Mouse (Mus musculus) macrophage (primary cell): Measurements from ENCODE around the gene Dock4. TPM values are rescaled to one million over a fixed set of nuclear protein-coding genes. Genes with fewer than 3 reads are reported as not detected.

Experiments
- H3K27ac ChIP-seq: fragments of 350-480 bp; formaldehyde crosslinking; 2 replicates; pipeline ENCODE4 v1.9.0; 2021
- H3K36me3 ChIP-seq: fragments of 350-480 bp; formaldehyde crosslinking; 2 replicates; pipeline ENCODE4 v1.9.0; 2021; ENCODE audit errors: inconsistent target
- H3K4me3 ChIP-seq: fragments of 350-480 bp; formaldehyde crosslinking; 2 replicates; pipeline ENCODE4 v1.9.0; 2021; ENCODE audit errors: inconsistent target
- H3K79me2 ChIP-seq: fragments of 350-480 bp; formaldehyde crosslinking; 2 replicates; pipeline ENCODE4 v1.9.0; 2021; ENCODE audit errors: inconsistent target
- WGBS: methylation state at CpG from one replicate; pipeline ENCODE4 v1.1.7; 2026; ENCODE audit warnings: inconsistent platforms; ENCODE audit not compliant: missing documents; 5-methylcytosine and 5-hydroxymethylcytosine counted together
- polyA plus RNA-seq: library from polyadenylated mRNA; stranded (reverse); fragments of 250-400 nt; gene quantifications from 3 replicates; pipeline ENCODE4 v1.2.4, GENCODE M21; 2018; ENCODE audit warnings: inconsistent platforms

Dock4 gene
- polyA plus RNA-seq, 1 experiment from 2014 or later, result 4.8 TPM

DNA sequence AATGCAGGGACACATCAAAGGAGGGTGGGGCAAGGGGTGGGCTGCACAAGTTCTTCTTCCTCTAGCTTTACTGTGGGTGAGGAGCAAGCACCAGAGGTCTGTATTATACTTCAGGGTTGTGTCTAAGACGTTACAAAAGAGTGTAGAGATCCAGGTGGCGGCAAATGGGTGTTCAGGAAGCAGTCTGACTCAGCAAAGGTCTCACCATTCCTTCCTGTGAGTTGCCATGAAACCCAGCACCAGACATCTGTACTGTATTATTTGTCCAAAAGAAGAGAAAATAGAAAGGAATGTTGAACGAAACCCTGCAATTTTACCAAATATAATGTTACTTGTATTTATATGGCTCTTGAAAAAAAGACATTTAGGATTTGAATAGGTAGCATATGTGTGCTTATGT lies 135.3 kb downstream of the Dock4 start:
- H3K4me3 ChIP-seq, result no peak overlapping the region
- H3K79me2 ChIP-seq, result peaks cover 5% of the 10 kb centered on the region; the same call in 1 of the 2 replicates
- H3K36me3 ChIP-seq, result no peaks in the 10 kb centered on the region
- 70% methylated on average over 3 of the region's 3 CpGs for WGBS
- no peak overlapping the region for H3K27ac ChIP-seq

DNA sequence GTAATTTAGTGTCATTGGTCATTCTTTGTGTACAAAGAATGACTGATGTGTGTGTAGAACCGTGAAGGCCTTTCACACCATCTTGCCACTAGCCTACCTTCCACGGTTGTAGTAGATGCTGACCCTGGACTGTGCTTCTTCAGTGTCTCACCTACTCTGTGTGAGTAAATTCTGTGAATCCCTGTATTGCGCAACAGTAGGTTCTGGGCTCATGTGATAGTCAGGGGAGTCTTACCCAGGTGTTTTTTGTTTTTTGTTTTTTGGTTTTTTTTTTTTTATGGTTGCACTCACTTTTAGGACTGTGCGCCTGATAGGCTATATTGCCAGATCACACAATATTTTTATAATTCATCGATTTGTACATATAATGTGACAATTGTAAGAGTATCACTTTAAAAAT lies 136.3 kb downstream of the Dock4 start:
- peaks cover 9% of the 10 kb centered on the region; the same call in 1 of the 2 replicates for H3K79me2 ChIP-seq
- no peak overlapping the region for H3K27ac ChIP-seq
- 100% methylated on average over 5 of the region's 5 CpGs for WGBS
- H3K36me3 ChIP-seq, result no peaks in the 10 kb centered on the region
- H3K4me3 ChIP-seq, result no peak overlapping the region

DNA sequence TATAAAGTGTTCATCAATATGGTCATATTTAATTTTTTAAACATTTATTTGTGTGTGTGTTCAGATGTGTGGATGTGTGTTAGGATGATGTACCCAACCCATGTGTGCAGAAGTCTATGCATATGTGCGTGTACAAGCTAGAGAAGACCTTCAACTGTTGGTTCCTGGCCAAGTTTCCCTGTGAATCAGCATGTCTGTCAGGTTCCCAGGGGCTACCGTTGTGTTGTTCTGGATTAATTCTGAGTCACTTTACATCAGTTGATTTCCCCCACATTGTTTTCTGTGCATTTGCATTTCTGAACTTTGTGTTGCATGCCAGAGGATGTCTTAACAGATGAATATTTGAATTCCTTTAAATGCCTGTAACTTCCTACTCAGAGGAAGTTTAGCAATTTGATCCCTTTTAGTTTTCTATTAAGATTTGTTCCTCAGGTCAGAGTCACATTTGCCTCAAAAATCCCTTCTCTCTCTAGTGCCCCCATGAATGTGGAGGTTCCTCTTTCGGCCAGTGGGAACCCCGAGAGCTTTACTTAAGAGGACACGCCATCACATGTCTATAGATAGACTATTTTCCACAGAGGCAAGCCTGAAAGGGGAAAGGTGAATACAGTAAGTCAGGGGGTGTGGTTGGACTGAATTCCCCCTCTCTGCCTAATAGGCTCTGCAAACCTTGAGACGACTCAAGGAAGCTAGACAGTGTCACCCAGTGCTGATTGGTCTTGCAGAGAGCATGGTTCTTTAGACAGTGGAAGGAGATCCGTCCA lies 139.0 kb downstream of the Dock4 start:
- peaks cover 27% of the 10 kb centered on the region; the same call in 1 of the 2 replicates for H3K79me2 ChIP-seq
- 55% methylated on average over 7 of the region's 7 CpGs for WGBS
- H3K27ac ChIP-seq, result peak overlapping the region; percentile 65
- H3K36me3 ChIP-seq, result no peaks in the 10 kb centered on the region
- no peak overlapping the region for H3K4me3 ChIP-seq

DNA sequence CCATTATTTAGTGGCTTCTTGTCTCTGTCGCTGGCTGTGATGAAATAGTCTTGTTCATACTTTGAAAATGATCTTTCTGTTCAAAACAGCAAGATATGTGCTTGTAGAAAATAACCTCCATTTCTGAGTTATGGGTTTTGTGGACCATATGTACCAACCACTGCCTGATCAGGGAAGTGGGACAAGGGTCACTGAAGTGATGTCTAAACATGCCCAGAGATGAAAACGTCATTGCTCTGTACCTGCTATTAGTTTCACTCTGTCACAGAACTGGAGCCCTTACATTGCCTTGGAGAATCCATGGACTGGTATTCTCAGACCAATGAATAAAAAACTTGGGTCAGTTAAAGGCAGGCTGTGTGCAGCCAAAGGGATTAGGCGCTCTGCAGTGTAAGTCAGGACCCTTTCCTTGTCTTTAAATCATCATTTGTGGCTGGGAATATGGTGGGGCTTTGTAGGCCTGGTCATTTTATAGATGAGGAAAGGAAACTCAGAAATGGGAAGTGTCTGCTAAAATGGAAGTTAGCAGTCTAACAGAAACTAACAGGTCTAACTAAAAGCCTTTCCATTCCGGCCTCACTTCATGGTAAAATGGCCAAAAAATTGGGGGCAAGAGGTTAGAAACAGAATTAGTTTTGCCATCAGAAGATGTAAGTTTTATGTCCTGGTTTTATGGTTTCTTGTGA lies 139.8 kb downstream of the Dock4 start:
- Histone ChIP-seq H3K36me3 (no peaks in the 10 kb centered on the region), H3K27ac (peak overlapping the region; percentile 65)

DNA sequence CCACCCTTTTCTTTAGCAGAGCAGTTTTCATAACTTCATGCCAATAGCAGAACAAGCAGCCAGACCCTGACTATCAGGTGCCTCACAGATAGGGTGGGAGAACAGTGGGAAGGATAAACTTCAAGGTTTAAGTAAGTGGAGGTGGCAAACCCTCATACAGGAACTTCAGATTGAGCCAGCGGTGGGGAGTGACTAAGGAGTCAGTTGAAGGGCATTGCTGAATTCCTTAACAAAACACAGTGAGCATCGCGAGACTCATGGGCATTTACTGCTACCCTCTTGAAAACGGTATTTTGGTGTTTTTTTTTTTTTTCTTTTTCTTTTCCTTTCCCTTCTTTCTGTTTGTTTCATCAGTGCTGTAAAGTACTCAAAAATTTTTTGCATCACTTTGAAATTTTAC lies 148.4 kb downstream of the Dock4 start:
- no peaks in the 10 kb centered on the region for H3K36me3 ChIP-seq
- H3K27ac ChIP-seq, result no peak overlapping the region
- no peak overlapping the region for H3K4me3 ChIP-seq
- 100% methylated on average over 1 of the region's 4 CpGs for WGBS
- peaks cover 16% of the 10 kb centered on the region; the same call in 1 of the 2 replicates for H3K79me2 ChIP-seq

More for the DNA sequence above, 139.8 kb downstream of the Dock4 start:
- 42% methylated on average over 4 of the region's 4 CpGs for WGBS
- Histone ChIP-seq H3K4me3 (no peak overlapping the region), H3K79me2 (peaks cover 32% of the 10 kb centered on the region; the same call in 1 of the 2 replicates)

DNA sequence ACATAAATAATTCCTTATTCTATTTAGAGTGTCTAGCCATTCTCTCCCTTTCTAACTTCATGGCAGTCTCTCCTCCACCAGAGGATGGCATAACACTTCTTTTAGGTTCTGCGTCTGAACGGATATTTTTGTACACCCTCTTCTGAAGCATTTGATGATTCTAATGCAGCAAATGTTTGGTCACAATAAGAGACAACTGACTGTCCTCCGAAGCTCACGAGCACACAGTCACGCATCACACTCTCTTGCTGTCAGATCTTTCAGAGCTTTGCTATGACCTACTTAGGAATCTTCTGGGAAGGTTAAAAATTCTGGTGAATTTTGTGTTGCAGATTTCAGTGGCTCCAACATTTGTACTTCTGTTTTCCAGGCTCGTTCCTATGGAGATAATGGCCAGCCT lies 149.7 kb downstream of the Dock4 start:
- Histone ChIP-seq H3K36me3 (no peaks in the 10 kb centered on the region), H3K79me2 (peaks cover 7% of the 10 kb centered on the region; the same call in 1 of the 2 replicates), H3K27ac (no peak overlapping the region), H3K4me3 (no peak overlapping the region)
- WGBS, result 95% methylated on average over 6 of the region's 6 CpGs

DNA sequence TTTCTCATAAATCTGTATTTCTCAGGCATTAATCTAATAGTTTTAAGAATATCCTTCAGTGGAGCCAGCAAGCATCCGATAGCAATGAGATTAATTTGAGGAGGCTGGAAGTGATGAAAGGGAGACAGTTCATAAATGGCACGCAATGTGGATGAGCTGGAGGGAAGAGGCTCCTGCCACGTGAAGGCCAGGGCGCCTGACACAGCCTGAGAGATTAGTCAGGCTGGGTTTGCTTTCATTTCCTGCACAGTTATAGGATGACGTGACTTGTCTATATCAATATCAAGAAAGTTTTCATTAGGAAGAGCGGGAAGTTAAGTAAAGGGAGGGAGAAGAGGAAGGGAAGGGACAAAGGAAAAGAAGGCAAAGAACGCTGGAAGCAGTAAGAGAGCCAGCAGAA lies 150.3 kb downstream of the Dock4 start:
- H3K36me3 ChIP-seq, result no peaks in the 10 kb centered on the region
- peaks cover 7% of the 10 kb centered on the region; the same call in 1 of the 2 replicates for H3K79me2 ChIP-seq
- H3K27ac ChIP-seq, result no peak overlapping the region
- H3K4me3 ChIP-seq, result no peak overlapping the region
- 90% methylated on average over 7 of the region's 7 CpGs for WGBS

DNA sequence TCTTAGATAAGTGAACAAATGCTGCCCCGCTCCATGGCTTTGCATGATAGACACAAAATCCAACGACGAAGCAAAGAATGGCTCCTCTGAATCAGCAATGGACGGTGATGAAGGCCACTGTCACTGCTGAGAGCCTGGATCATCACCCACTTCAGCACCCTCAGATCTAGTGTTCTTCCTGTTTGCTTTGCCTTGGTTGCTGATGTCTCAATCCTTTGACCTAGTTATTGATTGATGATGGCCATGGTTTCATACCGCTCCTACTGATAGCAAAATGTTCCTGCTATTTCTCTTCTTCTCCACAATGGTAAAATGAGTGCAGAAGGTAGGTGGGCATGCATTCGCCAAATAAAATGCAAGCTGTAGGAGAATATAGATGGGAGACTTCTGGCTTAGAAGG lies 150.7 kb downstream of the Dock4 start:
- 97% methylated on average over 6 of the region's 6 CpGs for WGBS
- H3K27ac ChIP-seq, result no peak overlapping the region
- peaks cover 7% of the 10 kb centered on the region; the same call in 1 of the 2 replicates for H3K79me2 ChIP-seq
- H3K4me3 ChIP-seq, result no peak overlapping the region
- H3K36me3 ChIP-seq, result no peaks in the 10 kb centered on the region

DNA sequence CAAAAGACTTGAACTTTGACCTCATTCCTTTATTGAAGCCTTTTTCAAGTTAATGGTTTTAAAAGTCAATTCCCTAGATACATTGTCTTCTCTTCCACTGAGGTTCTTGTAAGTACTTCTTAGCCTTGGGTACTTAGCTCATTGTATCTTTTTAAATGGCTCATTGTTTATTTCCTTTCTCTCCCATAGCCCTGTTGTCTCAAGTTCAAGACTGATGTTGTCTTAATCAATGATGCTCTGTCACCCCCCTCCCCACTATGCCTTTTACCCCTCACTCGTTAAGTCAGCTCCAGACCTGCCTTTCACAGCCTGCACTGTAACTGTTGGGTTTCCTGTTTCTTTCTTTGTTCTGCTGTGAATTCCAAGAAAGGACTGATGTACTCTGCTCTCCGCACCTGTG lies 154.2 kb downstream of the Dock4 start:
- Histone ChIP-seq H3K4me3 (no peak overlapping the region), H3K79me2 (no peaks in the 10 kb centered on the region), H3K27ac (no peak overlapping the region), H3K36me3 (no peaks in the 10 kb centered on the region)
- 94% methylated on average over 2 of the region's 2 CpGs for WGBS

DNA sequence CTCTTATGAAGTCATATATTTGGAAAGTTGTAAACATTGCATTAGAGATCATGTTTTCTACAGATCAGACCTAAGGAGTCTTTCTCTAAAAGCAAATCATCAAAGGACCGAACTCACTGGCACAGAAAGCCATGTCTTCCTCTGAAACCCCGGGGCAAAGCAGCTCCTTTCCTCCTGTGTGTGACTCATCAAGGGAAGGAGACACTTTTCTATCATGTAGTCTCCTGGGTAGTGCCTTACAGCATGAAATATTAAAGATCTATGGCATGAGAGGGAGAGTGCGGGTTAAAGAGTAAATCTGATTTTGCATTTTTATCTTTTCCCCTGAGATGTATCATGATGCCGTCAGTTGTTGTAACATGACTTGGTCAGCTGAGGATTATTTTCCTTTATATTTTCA lies 159.8 kb downstream of the Dock4 start:
- Histone ChIP-seq H3K36me3 (no peaks in the 10 kb centered on the region), H3K4me3 (no peak overlapping the region), H3K27ac (no peak overlapping the region), H3K79me2 (no peaks in the 10 kb centered on the region)
- 82% methylated on average over 4 of the region's 4 CpGs for WGBS

DNA sequence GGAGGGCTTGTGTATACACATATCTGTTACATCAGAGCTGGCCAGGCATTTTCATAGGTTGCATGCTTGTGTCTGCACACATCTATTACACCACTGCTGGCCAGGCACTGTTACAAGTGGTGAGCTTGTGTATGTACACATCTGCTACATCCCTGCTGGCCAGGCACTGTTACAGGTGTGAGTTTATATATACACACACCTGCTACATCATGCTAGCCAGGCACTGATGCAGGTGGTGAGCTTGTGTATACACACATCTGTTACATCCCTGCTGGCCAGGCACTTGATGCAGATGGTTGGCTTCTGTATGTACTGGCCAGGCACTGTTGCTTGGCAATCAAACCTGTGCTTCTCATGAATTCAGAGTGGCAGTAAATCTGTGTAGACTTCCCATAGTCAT lies 177.2 kb downstream of the Dock4 start:
- Histone ChIP-seq H3K79me2 (no peaks in the 10 kb centered on the region), H3K4me3 (no peak overlapping the region), H3K36me3 (no peaks in the 10 kb centered on the region), H3K27ac (no peak overlapping the region)

DNA sequence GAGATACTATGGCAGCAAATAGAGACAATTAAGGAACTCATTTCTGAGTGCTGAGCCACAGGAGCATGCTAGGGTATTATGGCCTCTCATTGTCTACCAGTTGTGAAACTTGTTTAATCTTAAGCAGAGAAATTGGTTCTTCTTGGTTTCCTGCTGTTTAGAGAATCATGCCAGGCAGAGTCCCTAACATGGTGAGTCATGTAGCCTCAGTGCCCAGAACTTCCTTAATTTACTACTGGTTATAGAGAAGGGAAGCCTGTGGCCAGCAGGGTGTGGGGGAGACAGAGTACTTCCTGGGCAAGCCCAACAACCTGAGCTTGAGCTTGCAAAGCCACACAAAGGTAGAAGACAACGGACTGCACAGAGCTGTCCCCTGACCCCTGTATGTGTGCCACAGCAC lies 180.8 kb downstream of the Dock4 start:
- Histone ChIP-seq H3K27ac (peak overlapping the region; percentile 62), H3K36me3 (no peaks in the 10 kb centered on the region), H3K4me3 (no peak overlapping the region), H3K79me2 (no peaks in the 10 kb centered on the region)
- WGBS, result 0% methylated on average over 1 of the region's 1 CpGs

DNA sequence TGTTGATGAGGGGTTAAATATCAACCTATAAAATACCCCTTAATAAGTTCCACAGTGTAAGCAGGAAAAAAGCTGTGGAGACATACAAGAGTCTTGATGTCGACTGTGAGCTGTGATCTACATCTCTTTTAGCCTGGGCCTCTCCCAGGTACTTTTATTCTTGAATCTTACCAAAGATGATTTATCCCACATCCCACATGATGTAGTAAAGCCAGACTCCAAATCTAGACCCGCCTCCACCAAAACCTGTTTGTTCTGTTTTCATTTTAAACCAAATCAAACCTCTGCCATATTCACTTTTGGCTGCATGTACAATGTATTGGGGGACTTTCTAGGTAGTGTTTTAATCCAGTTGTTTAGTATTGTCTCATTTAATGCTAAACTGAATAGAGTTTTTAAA lies 187.5 kb downstream of the Dock4 start:
- 93% methylated on average over 2 of the region's 2 CpGs for WGBS
- H3K79me2 ChIP-seq, result no peaks in the 10 kb centered on the region

DNA sequence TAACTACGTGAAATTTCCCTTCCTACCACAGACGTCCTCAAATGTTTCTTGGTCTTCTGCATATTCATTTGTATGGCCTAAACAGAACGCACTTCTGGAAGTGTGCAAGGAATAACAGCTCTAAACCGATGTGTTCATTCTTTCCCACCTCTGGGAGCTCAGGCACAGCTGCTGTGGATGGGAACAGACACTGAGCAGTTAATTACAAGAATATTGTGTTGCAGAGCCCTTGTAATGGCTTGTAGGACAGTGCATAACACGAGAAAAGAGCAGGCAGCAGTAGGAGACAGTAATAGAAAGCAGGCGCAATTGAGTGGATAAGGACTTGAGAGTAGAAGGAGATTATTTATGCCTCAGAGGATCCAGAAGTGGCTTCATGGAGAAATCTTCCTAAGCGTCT lies 188.4 kb downstream of the Dock4 start:
- no peak overlapping the region for H3K4me3 ChIP-seq
- H3K36me3 ChIP-seq, result no peaks in the 10 kb centered on the region
- 91% methylated on average over 7 of the region's 7 CpGs for WGBS
- H3K27ac ChIP-seq, result no peak overlapping the region
- H3K79me2 ChIP-seq, result no peaks in the 10 kb centered on the region

More for the DNA sequence above, 187.5 kb downstream of the Dock4 start:
- Histone ChIP-seq H3K27ac (no peak overlapping the region), H3K36me3 (no peaks in the 10 kb centered on the region), H3K4me3 (no peak overlapping the region)

DNA sequence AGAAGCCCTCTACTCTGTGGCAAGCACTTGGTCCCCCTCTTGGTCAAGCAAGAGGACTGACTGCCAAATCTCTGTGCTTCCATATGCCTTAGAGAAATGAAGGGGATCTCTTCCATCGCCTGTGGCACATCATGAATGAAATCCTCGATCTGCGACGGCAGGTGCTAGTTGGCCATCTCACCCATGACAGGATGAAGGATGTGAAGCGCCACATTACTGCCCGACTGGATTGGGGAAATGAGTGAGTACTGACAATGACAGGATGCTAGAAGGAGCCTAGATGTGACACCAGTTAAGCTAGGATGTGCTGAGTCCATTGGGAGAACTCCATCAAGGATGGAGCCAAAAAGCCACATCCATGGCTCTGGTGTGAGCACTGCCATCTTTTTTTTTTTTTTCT lies 190.2 kb downstream of the Dock4 start:
- H3K79me2 ChIP-seq, result no peaks in the 10 kb centered on the region
- H3K36me3 ChIP-seq, result no peaks in the 10 kb centered on the region
- 96% methylated on average over 6 of the region's 6 CpGs for WGBS
- H3K27ac ChIP-seq, result no peak overlapping the region
- no peak overlapping the region for H3K4me3 ChIP-seq
